Mouse (Mus musculus): ENCODE measurements at regions not wholly inside any gene's neighbourhood (a gene's known extent, or its start where the extent isn't known, plus 50 kb on each side); places are given as distances from the start of the nearest gene placed in this dataset.

GRCm38 (mm10) chr9:43965171-43965570 lies 78.0 kb upstream of the Thy1 start:
- Histone ChIP-seq H3K4me1 (ENCODE audit: control insufficient read depth, insufficient read depth, low read length) (no peaks in the 10 kb centered on the region), H3K36me3 (ENCODE audit: control insufficient read depth, insufficient read depth, low read length) (no peaks in the 10 kb centered on the region), H3K4me3 (ENCODE audit: control insufficient read depth, low read depth, low read length) (no peak overlapping the region), H3K27ac (ENCODE audit: control insufficient read depth, insufficient read depth, low read depth, low read length) (no peak overlapping the region), H3K27me3 (ENCODE audit: control insufficient read depth, insufficient read depth, low read length) (no peaks in the 10 kb centered on the region)
- TF ChIP-seq POLR2A (IDR thresholded peaks at IDR 0.05; ENCODE audit: control insufficient read depth, low read depth, low read length) (no peak), CTCF (IDR thresholded peaks at IDR 0.05; ENCODE audit: control insufficient read depth, insufficient read depth, insufficient replicate concordance, low read depth, low read length) (no peak)

- H3K27me3 ChIP-seq (ENCODE audit: control insufficient read depth, insufficient read depth, low read length), result no peaks in the 10 kb centered on the region
- TF ChIP-seq CTCF (IDR thresholded peaks at IDR 0.05; ENCODE audit: control insufficient read depth, insufficient read depth, insufficient replicate concordance, low read depth, low read length) (no peak), POLR2A (IDR thresholded peaks at IDR 0.05; ENCODE audit: control insufficient read depth, low read depth, low read length) (no peak)
- H3K4me3 ChIP-seq (ENCODE audit: control insufficient read depth, low read depth, low read length), result no peak overlapping the region
- no peaks in the 10 kb centered on the region for H3K4me1 ChIP-seq (ENCODE audit: control insufficient read depth, insufficient read depth, low read length)
- no peaks in the 10 kb centered on the region for H3K36me3 ChIP-seq (ENCODE audit: control insufficient read depth, insufficient read depth, low read length)
- no peak overlapping the region for H3K27ac ChIP-seq (ENCODE audit: control insufficient read depth, insufficient read depth, low read depth, low read length)
Measured at GRCm38 (mm10) chr9:43965811-43966210, 77.4 kb upstream of the Thy1 start.

GRCm38 (mm10) chr9:43970043-43970795 lies 73.0 kb upstream of the Thy1 start:
- H3K27me3 ChIP-seq (ENCODE audit: control insufficient read depth, insufficient read depth, low read length), result no peaks in the 10 kb centered on the region
- no peak overlapping the region for H3K27ac ChIP-seq (ENCODE audit: control insufficient read depth, insufficient read depth, low read depth, low read length)
- no peak overlapping the region for H3K4me3 ChIP-seq (ENCODE audit: control insufficient read depth, low read depth, low read length)
- TF ChIP-seq POLR2A (IDR thresholded peaks at IDR 0.05; ENCODE audit: control insufficient read depth, low read depth, low read length) (no peak), CTCF (IDR thresholded peaks at IDR 0.05; ENCODE audit: control insufficient read depth, insufficient read depth, insufficient replicate concordance, low read depth, low read length) (no peak)
- no peaks in the 10 kb centered on the region for H3K4me1 ChIP-seq (ENCODE audit: control insufficient read depth, insufficient read depth, low read length)
- no peaks in the 10 kb centered on the region for H3K36me3 ChIP-seq (ENCODE audit: control insufficient read depth, insufficient read depth, low read length)

GRCm38 (mm10) chr9:43970858-43971257 lies 72.3 kb upstream of the Thy1 start:
- no peaks in the 10 kb centered on the region for H3K27me3 ChIP-seq (ENCODE audit: control insufficient read depth, insufficient read depth, low read length)
- no peaks in the 10 kb centered on the region for H3K36me3 ChIP-seq (ENCODE audit: control insufficient read depth, insufficient read depth, low read length)
- TF ChIP-seq CTCF (IDR thresholded peaks at IDR 0.05; ENCODE audit: control insufficient read depth, insufficient read depth, insufficient replicate concordance, low read depth, low read length) (no peak), POLR2A (IDR thresholded peaks at IDR 0.05; ENCODE audit: control insufficient read depth, low read depth, low read length) (no peak)
- no peaks in the 10 kb centered on the region for H3K4me1 ChIP-seq (ENCODE audit: control insufficient read depth, insufficient read depth, low read length)
- H3K4me3 ChIP-seq (ENCODE audit: control insufficient read depth, low read depth, low read length), result no peak overlapping the region
- H3K27ac ChIP-seq (ENCODE audit: control insufficient read depth, insufficient read depth, low read depth, low read length), result no peak overlapping the region

- TF ChIP-seq CTCF (IDR thresholded peaks at IDR 0.05; ENCODE audit: control insufficient read depth, insufficient read depth, insufficient replicate concordance, low read depth, low read length) (peak; percentile 22; the same call in 1 of the 2 replicates), POLR2A (IDR thresholded peaks at IDR 0.05; ENCODE audit: control insufficient read depth, low read depth, low read length) (no peak)
- H3K27ac ChIP-seq (ENCODE audit: control insufficient read depth, insufficient read depth, low read depth, low read length), result no peak overlapping the region
Measured at GRCm38 (mm10) chr9:43972290-43972689, 70.9 kb upstream of the Thy1 start.

GRCm38 (mm10) chr9:43975405-43975804 lies 67.8 kb upstream of the Thy1 start:
- H3K36me3 ChIP-seq (ENCODE audit: control insufficient read depth, insufficient read depth, low read length), result no peaks in the 10 kb centered on the region
- H3K27me3 ChIP-seq (ENCODE audit: control insufficient read depth, insufficient read depth, low read length), result no peaks in the 10 kb centered on the region
- H3K27ac ChIP-seq (ENCODE audit: control insufficient read depth, insufficient read depth, low read depth, low read length), result no peak overlapping the region
- no peak overlapping the region for H3K4me3 ChIP-seq (ENCODE audit: control insufficient read depth, low read depth, low read length)
- TF ChIP-seq CTCF (IDR thresholded peaks at IDR 0.05; ENCODE audit: control insufficient read depth, insufficient read depth, insufficient replicate concordance, low read depth, low read length) (no peak), POLR2A (IDR thresholded peaks at IDR 0.05; ENCODE audit: control insufficient read depth, low read depth, low read length) (no peak)
- H3K4me1 ChIP-seq (ENCODE audit: control insufficient read depth, insufficient read depth, low read length), result no peaks in the 10 kb centered on the region

More at GRCm38 (mm10) chr9:43972290-43972689, 70.9 kb upstream of the Thy1 start:
- H3K27me3 ChIP-seq (ENCODE audit: control insufficient read depth, insufficient read depth, low read length), result no peaks in the 10 kb centered on the region
- no peaks in the 10 kb centered on the region for H3K4me1 ChIP-seq (ENCODE audit: control insufficient read depth, insufficient read depth, low read length)
- H3K36me3 ChIP-seq (ENCODE audit: control insufficient read depth, insufficient read depth, low read length), result no peaks in the 10 kb centered on the region
- H3K4me3 ChIP-seq (ENCODE audit: control insufficient read depth, low read depth, low read length), result no peak overlapping the region

- H3K36me3 ChIP-seq (ENCODE audit: control insufficient read depth, insufficient read depth, low read length), result no peaks in the 10 kb centered on the region
- H3K4me3 ChIP-seq (ENCODE audit: control insufficient read depth, low read depth, low read length), result no peak overlapping the region
- TF ChIP-seq POLR2A (IDR thresholded peaks at IDR 0.05; ENCODE audit: control insufficient read depth, low read depth, low read length) (no peak), CTCF (IDR thresholded peaks at IDR 0.05; ENCODE audit: control insufficient read depth, insufficient read depth, insufficient replicate concordance, low read depth, low read length) (no peak)
- H3K4me1 ChIP-seq (ENCODE audit: control insufficient read depth, insufficient read depth, low read length), result no peaks in the 10 kb centered on the region
- H3K27ac ChIP-seq (ENCODE audit: control insufficient read depth, insufficient read depth, low read depth, low read length), result no peak overlapping the region
- H3K27me3 ChIP-seq (ENCODE audit: control insufficient read depth, insufficient read depth, low read length), result no peaks in the 10 kb centered on the region
Measured at GRCm38 (mm10) chr9:43976366-43976765, 66.8 kb upstream of the Thy1 start.

Measured in testis, adult 2 months (tissue).